Mouse (Mus musculus): ENCODE data around the gene Ip6k2.
A peak's percentile ranks its signal among the peaks of the same experiment; 100 is the strongest.

The Ip6k2 gene

GRCm38 (mm10) chr9:108820077-108820476 is 36.5 kb downstream of the Ip6k2 start:
- no peak for DNase-seq (ENCODE audit: low read depth, low spot score)

- DNase-seq (ENCODE audit: low read depth, low spot score), result no peak
These were observed 40.6 kb downstream of the Ip6k2 start for GRCm38 (mm10) chr9:108824144-108824685.

- DNase-seq (ENCODE audit: low read depth, low spot score), result no peak
These were observed 41.3 kb downstream of the Ip6k2 start for GRCm38 (mm10) chr9:108824755-108825413.

- DNase-seq (ENCODE audit: low read depth, low spot score), result peak; percentile 36
These were observed 42.5 kb downstream of the Ip6k2 start, which contains the start of gene Celsr3 for GRCm38 (mm10) chr9:108825820-108826699. Gene Celsr3, plus strand, starts transcription at chr9:108826320.

- peak; percentile 83 for DNase-seq (ENCODE audit: low read depth, low spot score)
These were observed 43.2 kb downstream of the Ip6k2 start for GRCm38 (mm10) chr9:108826700-108827340.

GRCm38 (mm10) chr9:108827454-108827853 is 43.9 kb downstream of the Ip6k2 start:
- peak; percentile 25 for DNase-seq (ENCODE audit: low read depth, low spot score)

GRCm38 (mm10) chr9:108827906-108828305 is 44.3 kb downstream of the Ip6k2 start:
- no peak for DNase-seq (ENCODE audit: low read depth, low spot score)

GRCm38 (mm10) chr9:108831637-108832036 is 48.0 kb downstream of the Ip6k2 start:
- DNase-seq (ENCODE audit: low read depth, low spot score), result peak; percentile 41

- peak; percentile 89 for DNase-seq (ENCODE audit: low read depth, low spot score)
These were observed 49.0 kb downstream of the Ip6k2 start for GRCm38 (mm10) chr9:108832390-108833108.

GRCm38 (mm10) chr9:108842989-108843388 is 59.4 kb downstream of the Ip6k2 start:
- no peak for DNase-seq (ENCODE audit: low read depth, low spot score)

- no peak for DNase-seq (ENCODE audit: low read depth, low spot score)
These were observed 61.8 kb downstream of the Ip6k2 start for GRCm38 (mm10) chr9:108845390-108845789.

GRCm38 (mm10) chr9:108847374-108847773 is 63.8 kb downstream of the Ip6k2 start:
- no peak for DNase-seq (ENCODE audit: low read depth, low spot score)

GRCm38 (mm10) chr9:108848419-108848818 is 64.8 kb downstream of the Ip6k2 start:
- DNase-seq (ENCODE audit: low read depth, low spot score), result no peak

- no peak for DNase-seq (ENCODE audit: low read depth, low spot score)
These were observed 69.4 kb downstream of the Ip6k2 start, which contains the start of gene Slc26a6 for GRCm38 (mm10) chr9:108852976-108853375. Gene Slc26a6, plus strand, starts transcription at chr9:108853283.

- peak; percentile 94 for DNase-seq (ENCODE audit: low read depth, low spot score)
These were observed 70.1 kb downstream of the Ip6k2 start for GRCm38 (mm10) chr9:108853635-108854240.

- DNase-seq (ENCODE audit: low read depth, low spot score), result peak; percentile 91
These were observed 70.7 kb downstream of the Ip6k2 start for GRCm38 (mm10) chr9:108854241-108854696.

- DNase-seq (ENCODE audit: low read depth, low spot score), result no peak
These were observed 71.7 kb downstream of the Ip6k2 start for GRCm38 (mm10) chr9:108855335-108855734.
